Mouse (Mus musculus): ENCODE results near the gene Arhgef16. TPM values are rescaled to one million over a fixed set of nuclear protein-coding genes. Genes with fewer than 3 reads are reported as not detected.

Gene Arhgef16
- polyA plus RNA-seq (2014; fragmentation: Nextera tagmentation; extraction: Ambion mirVana): 0.32 and 0.56 TPM in 2 replicates

DNA sequence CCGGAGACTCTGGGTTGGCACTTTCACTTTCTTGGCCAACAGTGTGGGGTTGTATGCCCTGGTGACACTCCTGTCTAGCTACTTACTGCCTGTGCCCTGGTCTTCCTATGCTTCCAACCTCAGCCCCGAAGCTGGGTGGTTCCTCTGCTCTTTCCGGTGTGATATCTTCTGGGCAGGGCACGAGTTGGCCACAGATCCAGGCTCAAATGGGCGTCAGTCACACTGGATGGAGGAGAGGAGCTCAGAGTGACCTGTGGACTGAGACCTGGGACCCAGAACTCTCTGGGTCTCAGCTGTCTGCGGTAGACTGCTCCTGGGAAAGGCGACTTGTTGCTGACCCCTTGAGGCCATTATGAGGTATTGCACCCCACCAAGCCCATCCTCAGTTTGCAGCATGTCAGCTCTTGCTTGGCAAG is at the start of gene Arhgef16:
Arhgef16 (minus strand) TSS at position 211 of the 416 bp plus-strand sequence.
- WGBS: 20% methylated on average over 7 of the region's 7 CpGs
- no peak within 1 kb of the TSS for H3K27ac ChIP-seq (ENCODE audit: low read depth, low read length)
- DNase-seq (ENCODE audit: low spot score) (peak; percentile 74), ATAC-seq (0 out of 2 replicates have a peak, but pooled peaks have one; percentile 26)
- H3K4me2 ChIP-seq (ENCODE audit: low read length): no peak within 1 kb of the TSS
- H3K36me3 ChIP-seq (ENCODE audit: control insufficient read depth, insufficient read depth, low read length): no peaks in the 10 kb centered on the region
- no peaks in the 10 kb centered on the region for H3K9me3 ChIP-seq (replicated peaks; ENCODE audit: control insufficient read depth, low read length)
- no peaks in the 10 kb centered on the region for H3K4me1 ChIP-seq (ENCODE audit: control insufficient read depth, insufficient read depth, low read length)
- H3K9ac ChIP-seq (ENCODE audit: low read length): no peak within 1 kb of the TSS
- peaks cover 28% of the 10 kb centered on the region for H3K27me3 ChIP-seq (replicated peaks; ENCODE audit: control insufficient read depth, insufficient read depth, low read length)
- no peak within 1 kb of the TSS for H3K4me3 ChIP-seq (ENCODE audit: low read depth, low read length)

DNA sequence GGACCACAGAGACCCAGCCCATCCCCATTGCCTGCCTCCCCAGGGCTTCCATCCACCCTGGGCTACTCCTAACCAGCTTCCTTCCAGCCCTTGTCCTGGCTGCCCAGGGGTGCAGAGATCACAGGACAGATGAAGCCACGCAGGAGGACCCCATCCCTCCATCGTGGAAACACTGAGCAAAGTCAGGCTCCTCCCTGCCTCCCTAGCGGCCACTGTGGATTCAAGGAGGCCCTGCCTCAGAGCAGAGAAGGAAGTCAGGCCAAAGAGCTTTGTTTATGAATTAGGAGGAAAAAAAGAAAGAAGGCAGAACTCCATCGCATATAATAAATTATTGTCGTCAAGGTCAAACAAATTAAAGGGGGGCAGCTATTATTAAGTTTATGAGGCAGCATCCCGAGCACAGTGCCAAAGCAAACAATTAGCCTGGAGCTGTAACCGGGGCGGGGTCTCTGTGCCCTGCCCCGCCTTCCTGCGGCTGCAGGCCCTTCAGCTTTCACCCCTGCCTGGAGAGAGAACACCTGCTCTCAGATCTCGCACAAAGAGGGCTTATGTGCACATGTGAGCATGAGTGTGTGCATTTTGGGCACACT is 46.8 kb upstream of the Arhgef16 start:
- H3K4me3 ChIP-seq (ENCODE audit: low read depth, low read length): no peak overlapping the region
- no peaks in the 10 kb centered on the region for H3K9me3 ChIP-seq (replicated peaks; ENCODE audit: control insufficient read depth, low read length)
- no peak overlapping the region for H3K9ac ChIP-seq (ENCODE audit: low read length)
- ATAC-seq (no peak), DNase-seq (ENCODE audit: low spot score) (no peak)
- H3K27ac ChIP-seq (ENCODE audit: low read depth, low read length): no peak overlapping the region
- H3K4me1 ChIP-seq (ENCODE audit: control insufficient read depth, insufficient read depth, low read length): no peaks in the 10 kb centered on the region
- WGBS: 63% methylated on average over 11 of the region's 11 CpGs
- H3K36me3 ChIP-seq (ENCODE audit: control insufficient read depth, insufficient read depth, low read length): peaks cover 16% of the 10 kb centered on the region; the same call in 1 of the 2 replicates
- no peaks in the 10 kb centered on the region for H3K27me3 ChIP-seq (replicated peaks; ENCODE audit: control insufficient read depth, insufficient read depth, low read length)
- H3K4me2 ChIP-seq (ENCODE audit: low read length): no peak overlapping the region

DNA sequence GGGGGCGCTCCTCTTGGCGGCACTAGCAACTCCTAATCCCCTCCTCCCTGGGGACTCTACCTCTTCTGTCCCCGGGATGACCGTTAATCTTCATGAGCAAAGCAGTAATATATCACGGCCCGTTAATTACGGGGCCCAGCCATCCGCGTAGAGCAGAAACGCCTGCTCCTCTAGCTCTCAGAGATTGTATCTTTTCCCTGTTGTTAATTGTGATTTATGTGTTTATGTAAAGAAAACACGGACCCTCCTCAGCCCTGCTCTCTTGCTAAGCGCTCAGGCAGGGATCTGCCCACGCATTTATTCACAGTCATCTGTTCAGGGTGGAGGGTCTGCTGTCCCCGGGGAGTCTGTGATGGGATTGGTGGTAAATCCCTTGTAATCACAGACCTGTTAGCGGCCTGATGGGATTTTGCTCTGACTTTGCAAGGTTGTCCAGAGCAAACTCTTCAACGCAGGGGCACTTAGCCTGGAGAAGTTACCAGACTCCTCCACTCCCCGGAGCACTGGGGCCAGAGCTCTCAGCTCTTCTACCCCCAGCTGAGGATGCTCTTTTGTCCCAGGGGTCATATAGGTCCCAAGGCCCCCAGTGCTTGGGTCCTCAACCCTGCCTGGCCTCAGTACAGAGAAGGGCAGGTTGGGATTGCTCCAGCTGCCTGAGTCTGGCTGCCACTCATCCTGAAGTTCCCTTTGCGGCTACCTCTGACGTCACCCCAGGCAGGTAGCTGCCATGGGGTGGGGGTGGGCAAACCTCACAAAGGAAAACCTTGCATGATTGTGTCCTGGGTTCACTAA is 45.5 kb upstream of the Arhgef16 start:
- no peaks in the 10 kb centered on the region for H3K27me3 ChIP-seq (replicated peaks; ENCODE audit: control insufficient read depth, insufficient read depth, low read length)
- DNase-seq (ENCODE audit: low spot score): no peak
- no peak overlapping the region for H3K4me2 ChIP-seq (ENCODE audit: low read length)
- peaks cover 19% of the 10 kb centered on the region; the same call in 1 of the 2 replicates for H3K36me3 ChIP-seq (ENCODE audit: control insufficient read depth, insufficient read depth, low read length)
- no peak overlapping the region for H3K27ac ChIP-seq (ENCODE audit: low read depth, low read length)
- no peaks in the 10 kb centered on the region for H3K9me3 ChIP-seq (replicated peaks; ENCODE audit: control insufficient read depth, low read length)
- no peak for ATAC-seq
- no peaks in the 10 kb centered on the region for H3K4me1 ChIP-seq (ENCODE audit: control insufficient read depth, insufficient read depth, low read length)
- 39% methylated on average over 19 of the region's 19 CpGs for WGBS
- H3K4me3 ChIP-seq (ENCODE audit: low read depth, low read length): no peak overlapping the region
- no peak overlapping the region for H3K9ac ChIP-seq (ENCODE audit: low read length)

DNA sequence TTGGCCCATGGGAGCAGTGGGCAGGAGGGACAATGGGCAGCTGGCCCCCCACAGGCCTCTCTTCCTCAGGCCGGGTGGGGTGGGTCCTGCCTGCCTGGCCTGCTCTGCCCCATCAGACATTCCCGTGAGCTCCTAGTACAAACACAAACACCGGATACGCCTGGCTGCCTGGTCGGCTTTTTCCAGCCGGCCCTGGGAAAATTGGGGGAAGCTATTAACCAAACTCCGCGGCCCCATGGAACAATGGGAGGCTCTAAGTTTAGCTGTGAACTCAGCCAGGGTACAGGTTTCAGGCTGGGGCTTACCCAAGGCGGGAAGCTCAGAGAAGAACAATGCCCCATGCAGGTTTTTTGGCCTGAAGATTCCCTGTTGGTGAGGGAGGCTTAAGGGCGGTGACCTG is 35.2 kb upstream of the Arhgef16 start:
- no peak for DNase-seq (ENCODE audit: low spot score)
- peak overlapping the region; percentile 13; the same call in 1 of the 2 replicates for H3K9ac ChIP-seq (ENCODE audit: low read length)
- peaks cover 25% of the 10 kb centered on the region for H3K36me3 ChIP-seq (ENCODE audit: control insufficient read depth, insufficient read depth, low read length)
- H3K4me1 ChIP-seq (ENCODE audit: control insufficient read depth, insufficient read depth, low read length): peaks cover 13% of the 10 kb centered on the region; the same call in 1 of the 2 replicates
- no peak overlapping the region for H3K4me3 ChIP-seq (ENCODE audit: low read depth, low read length)
- ATAC-seq: 0 out of 2 replicates have a peak, but pooled peaks have one; percentile 33
- no peaks in the 10 kb centered on the region for H3K27me3 ChIP-seq (replicated peaks; ENCODE audit: control insufficient read depth, insufficient read depth, low read length)
- no peak overlapping the region for H3K4me2 ChIP-seq (ENCODE audit: low read length)
- peak overlapping the region; percentile 6; the same call in 1 of the 2 replicates for H3K27ac ChIP-seq (ENCODE audit: low read depth, low read length)
- whole genome bisulfite sequencing: 15% methylated on average over 10 of the region's 10 CpGs
- no peaks in the 10 kb centered on the region for H3K9me3 ChIP-seq (replicated peaks; ENCODE audit: control insufficient read depth, low read length)

DNA sequence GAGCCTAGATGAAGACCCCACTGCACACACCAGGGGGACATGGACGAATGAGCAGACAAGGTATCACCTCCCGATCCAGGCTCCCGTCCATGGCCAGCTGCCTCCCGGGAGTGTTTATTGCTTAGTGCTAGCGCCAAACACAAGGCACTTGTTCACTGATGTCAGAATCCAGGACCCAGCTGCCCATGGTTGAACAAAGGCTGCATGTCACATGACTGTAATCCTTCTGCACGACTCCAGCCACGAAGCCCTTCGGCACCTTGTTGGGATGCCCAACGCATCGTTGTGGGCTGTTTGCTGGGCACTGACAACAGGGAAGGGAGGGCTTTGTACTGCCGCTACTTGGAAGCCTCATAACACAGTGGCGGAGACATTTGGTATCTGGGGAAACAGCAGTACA is 34.3 kb upstream of the Arhgef16 start, which contains the start of gene B230104I21Rik:
B230104I21Rik (plus strand) TSS at position 367 of the 400 bp plus-strand sequence.
- H3K4me2 ChIP-seq (ENCODE audit: low read length): peak within 1 kb of the TSS; percentile 18; the same call in 1 of the 2 replicates
- ATAC-seq (peak; percentile 72), DNase-seq (ENCODE audit: low spot score) (peak; percentile 66)
- peak within 1 kb of the TSS; percentile 13; the same call in 1 of the 2 replicates for H3K9ac ChIP-seq (ENCODE audit: low read length)
- no peak within 1 kb of the TSS for H3K4me3 ChIP-seq (ENCODE audit: low read depth, low read length)
- H3K9me3 ChIP-seq (replicated peaks; ENCODE audit: control insufficient read depth, low read length): no peaks in the 10 kb centered on the region
- H3K4me1 ChIP-seq (ENCODE audit: control insufficient read depth, insufficient read depth, low read length): peaks cover 13% of the 10 kb centered on the region; the same call in 1 of the 2 replicates
- 37% methylated on average over 12 of the region's 12 CpGs for WGBS
- H3K36me3 ChIP-seq (ENCODE audit: control insufficient read depth, insufficient read depth, low read length): peaks cover 23% of the 10 kb centered on the region; the same call in 1 of the 2 replicates
- H3K27me3 ChIP-seq (replicated peaks; ENCODE audit: control insufficient read depth, insufficient read depth, low read length): no peaks in the 10 kb centered on the region
- H3K27ac ChIP-seq (ENCODE audit: low read depth, low read length): peak within 1 kb of the TSS; percentile 6; the same call in 1 of the 2 replicates

DNA sequence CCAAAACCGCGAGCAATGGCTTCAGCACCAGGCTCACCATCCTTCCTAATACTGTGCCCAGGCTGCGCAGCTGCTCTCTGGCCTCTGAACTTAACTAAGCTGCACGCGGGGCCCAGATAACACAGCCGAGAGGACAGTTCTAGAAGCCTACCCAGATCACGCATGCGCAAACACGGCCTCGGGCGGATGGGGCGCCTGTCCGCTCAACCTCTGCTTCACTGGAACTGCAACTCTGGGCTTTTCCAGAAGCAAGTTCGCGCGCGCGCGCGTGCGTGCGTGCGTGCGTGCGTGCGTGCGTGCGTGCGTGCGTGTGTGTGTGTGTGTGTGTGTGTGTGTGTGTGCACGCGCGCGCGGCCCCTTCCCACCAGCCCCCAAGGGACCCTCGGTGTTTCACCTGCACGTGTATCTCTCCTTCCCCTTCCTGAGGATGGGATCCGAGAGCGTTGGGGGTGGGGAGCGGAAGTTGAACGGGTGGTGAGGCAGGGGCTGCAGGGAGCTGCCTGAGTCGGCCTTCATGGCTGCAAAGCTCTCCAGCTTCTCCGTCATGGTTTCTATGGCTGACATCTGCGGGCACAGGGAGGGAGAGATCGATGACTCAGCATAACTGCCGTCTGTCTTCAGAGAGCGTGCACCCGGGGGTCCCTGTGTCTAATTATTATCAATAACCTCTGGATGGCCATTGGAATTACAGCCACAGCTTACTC is 33.4 kb upstream of the Arhgef16 start:
- no peak overlapping the region for H3K9ac ChIP-seq (ENCODE audit: low read length)
- peaks cover 23% of the 10 kb centered on the region; the same call in 1 of the 2 replicates for H3K36me3 ChIP-seq (ENCODE audit: control insufficient read depth, insufficient read depth, low read length)
- no peaks in the 10 kb centered on the region for H3K9me3 ChIP-seq (replicated peaks; ENCODE audit: control insufficient read depth, low read length)
- ATAC-seq (no peak), DNase-seq (ENCODE audit: low spot score) (peak; percentile 42)
- H3K27me3 ChIP-seq (replicated peaks; ENCODE audit: control insufficient read depth, insufficient read depth, low read length): no peaks in the 10 kb centered on the region
- H3K4me2 ChIP-seq (ENCODE audit: low read length): peak overlapping the region; percentile 18; the same call in 1 of the 2 replicates
- peaks cover 13% of the 10 kb centered on the region; the same call in 1 of the 2 replicates for H3K4me1 ChIP-seq (ENCODE audit: control insufficient read depth, insufficient read depth, low read length)
- 78% methylated on average over 44 of the region's 48 CpGs for WGBS
- H3K27ac ChIP-seq (ENCODE audit: low read depth, low read length): no peak overlapping the region
- no peak overlapping the region for H3K4me3 ChIP-seq (ENCODE audit: low read depth, low read length)

DNA sequence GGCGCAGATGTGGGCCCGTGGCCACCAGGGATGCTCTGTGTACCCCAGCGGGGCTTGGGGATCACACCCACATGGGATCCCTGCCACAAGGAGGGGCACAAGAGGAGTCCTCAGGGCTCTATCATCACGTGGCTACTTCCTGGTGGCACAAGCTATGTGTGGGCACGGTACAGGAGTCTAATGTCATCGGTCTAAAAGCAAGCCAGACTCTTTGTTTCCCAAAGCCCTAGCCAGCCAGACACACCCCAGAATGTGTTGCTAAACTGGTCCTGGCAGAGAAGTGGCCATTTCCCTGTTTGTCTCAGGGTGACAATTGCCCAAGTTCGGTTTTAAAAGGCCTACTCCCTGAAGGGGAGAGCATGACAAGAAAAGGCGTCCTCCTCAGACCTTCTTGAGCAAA is 31.8 kb upstream of the Arhgef16 start:
- 82% methylated on average over 8 of the region's 8 CpGs for WGBS
- Histone ChIP-seq H3K4me3 (ENCODE audit: low read depth, low read length) (no peak overlapping the region), H3K4me2 (ENCODE audit: low read length) (no peak overlapping the region), H3K4me1 (ENCODE audit: control insufficient read depth, insufficient read depth, low read length) (peaks cover 13% of the 10 kb centered on the region; the same call in 1 of the 2 replicates), H3K27me3 (replicated peaks; ENCODE audit: control insufficient read depth, insufficient read depth, low read length) (no peaks in the 10 kb centered on the region), H3K9me3 (replicated peaks; ENCODE audit: control insufficient read depth, low read length) (no peaks in the 10 kb centered on the region), H3K27ac (ENCODE audit: low read depth, low read length) (no peak overlapping the region), H3K9ac (ENCODE audit: low read length) (no peak overlapping the region), H3K36me3 (ENCODE audit: control insufficient read depth, insufficient read depth, low read length) (0 out of 2 replicates have a peak, but pooled peaks cover 18% of the 10 kb centered on the region)
- DNase-seq (ENCODE audit: low spot score) (no peak), ATAC-seq (no peak)

DNA sequence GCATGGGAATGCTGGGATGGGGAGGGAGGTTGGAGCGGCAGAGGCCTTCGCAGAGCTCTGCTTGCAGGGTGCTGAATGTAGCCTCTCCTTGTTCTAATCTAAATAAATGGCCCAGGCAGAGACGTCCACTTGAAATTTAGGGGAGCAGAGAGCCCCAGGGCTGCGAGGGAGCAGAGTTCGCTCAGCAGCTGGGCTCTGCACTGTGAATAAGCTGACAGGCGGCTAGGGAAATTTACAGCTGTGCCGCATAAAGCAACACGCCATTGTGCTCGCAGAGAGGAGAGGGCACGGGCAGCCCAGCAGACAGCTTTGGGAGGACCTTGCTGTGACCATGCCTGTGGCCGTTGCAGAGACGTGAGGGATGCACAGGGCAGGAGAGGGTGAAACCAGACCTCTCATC is 29.8 kb upstream of the Arhgef16 start:
- no peaks in the 10 kb centered on the region for H3K27me3 ChIP-seq (replicated peaks; ENCODE audit: control insufficient read depth, insufficient read depth, low read length)
- peaks cover 8% of the 10 kb centered on the region; the same call in 1 of the 2 replicates for H3K4me1 ChIP-seq (ENCODE audit: control insufficient read depth, insufficient read depth, low read length)
- no peaks in the 10 kb centered on the region for H3K9me3 ChIP-seq (replicated peaks; ENCODE audit: control insufficient read depth, low read length)
- 52% methylated on average over 12 of the region's 12 CpGs for WGBS
- ATAC-seq: no peak
- H3K4me2 ChIP-seq (ENCODE audit: low read length): no peak overlapping the region
- H3K4me3 ChIP-seq (ENCODE audit: low read depth, low read length): no peak overlapping the region
- peaks cover 19% of the 10 kb centered on the region; the same call in 1 of the 2 replicates for H3K36me3 ChIP-seq (ENCODE audit: control insufficient read depth, insufficient read depth, low read length)
- no peak for DNase-seq (ENCODE audit: low spot score)
- H3K27ac ChIP-seq (ENCODE audit: low read depth, low read length): no peak overlapping the region
- H3K9ac ChIP-seq (ENCODE audit: low read length): 0 out of 2 replicates have a peak overlapping the region, but pooled peaks have one; percentile 1

Measured in forebrain, embryonic 14.5 days (tissue).